Mouse (Mus musculus): Measurements from ENCODE around the gene Adat2. TPM values are rescaled to one million over a fixed set of nuclear protein-coding genes. Genes with fewer than 3 reads are reported as not detected.

Adat2 gene
- 1 to 10 TPM; 7.6 to 8.9 TPM for total RNA-seq (2021)

- DNase-seq (ENCODE audit: low spot score in 2 of 2) = peak; percentile 87 to 91
- intact Hi-C loops (cut with DNase I) = no loop called here
Measured at GRCm38 (mm10) chr10:13552646-13553497, at the start of gene Adat2, which contains the start of gene Pex3. TSS of gene Adat2 (plus strand) at chr10:13552894. TSS of gene Pex3 (minus strand) at chr10:13553142.

GRCm38 (mm10) chr10:13521857-13522256, 30.8 kb upstream of the Adat2 start:
- no peak for DNase-seq (ENCODE audit: low spot score in 2 of 2)
- intact Hi-C loops (cut with DNase I) = no loop called here

GRCm38 (mm10) chr10:13528155-13528554, 24.5 kb upstream of the Adat2 start:
- intact Hi-C loops (cut with DNase I) = no loop called here
- no peak for DNase-seq (ENCODE audit: low spot score in 2 of 2)

GRCm38 (mm10) chr10:13534751-13535150, 17.9 kb upstream of the Adat2 start:
- intact Hi-C loops (cut with DNase I) = no loop called here
- no peak for DNase-seq (ENCODE audit: low spot score in 2 of 2)

- DNase-seq (ENCODE audit: low spot score in 2 of 2) = no peak
- intact Hi-C loops (cut with DNase I) = no loop called here
Measured at GRCm38 (mm10) chr10:13536706-13537105, 16.0 kb upstream of the Adat2 start.

- no peak for DNase-seq (ENCODE audit: low spot score in 2 of 2)
- intact Hi-C loops (cut with DNase I) = no loop called here
Measured at GRCm38 (mm10) chr10:13539769-13540333, 12.8 kb upstream of the Adat2 start.

- intact Hi-C loops (cut with DNase I) = no loop called here
- DNase-seq (ENCODE audit: low spot score in 2 of 2) = no peak
Measured at GRCm38 (mm10) chr10:13541721-13542120, 11.0 kb upstream of the Adat2 start.

- intact Hi-C loops (cut with DNase I) = no loop called here
- no peak for DNase-seq (ENCODE audit: low spot score in 2 of 2)
Measured at GRCm38 (mm10) chr10:13553498-13553985, 848 bp downstream of the Adat2 start.

GRCm38 (mm10) chr10:13554316-13554715, 1.6 kb downstream of the Adat2 start:
- intact Hi-C loops (cut with DNase I) = no loop called here
- DNase-seq (ENCODE audit: low spot score in 2 of 2) = no peak

GRCm38 (mm10) chr10:13560014-13560674, 7.5 kb downstream of the Adat2 start:
- intact Hi-C loops (cut with DNase I) = loop anchor here (5.0 kb wide), 2 partner anchors 302 to 762 kb away; no protein-coding TSS in a partner anchor
- DNase-seq (ENCODE audit: low spot score in 2 of 2) = no peak

- peak; percentile 73 to 81 for DNase-seq (ENCODE audit: low spot score in 2 of 2)
- intact Hi-C loops (cut with DNase I) = loop anchor here (2.0 to 5.0 kb wide), 5 partner anchors 298 to 826 kb away; partner anchors contain the start of gene Hivep2
Measured at GRCm38 (mm10) chr10:13564364-13565079, 11.8 kb downstream of the Adat2 start.

- intact Hi-C loops (cut with DNase I) = loop anchor here (2.0 kb wide), 3 partner anchors 402 to 826 kb away; partner anchors contain the start of gene Hivep2
- no peak for DNase-seq (ENCODE audit: low spot score in 2 of 2)
Measured at GRCm38 (mm10) chr10:13565080-13565448, 12.4 kb downstream of the Adat2 start.

- intact Hi-C loops (cut with DNase I) = no loop called here
- DNase-seq (ENCODE audit: low spot score in 2 of 2) = no peak
Measured at GRCm38 (mm10) chr10:13566393-13566792, 13.7 kb downstream of the Adat2 start.

GRCm38 (mm10) chr10:13569818-13570217, 17.1 kb downstream of the Adat2 start:
- intact Hi-C loops (cut with DNase I) = no loop called here
- no peak for DNase-seq (ENCODE audit: low spot score in 2 of 2)

- intact Hi-C loops (cut with DNase I) = no loop called here
- DNase-seq (ENCODE audit: low spot score in 2 of 2) = no peak
Measured at GRCm38 (mm10) chr10:13570697-13571538, 18.2 kb downstream of the Adat2 start.

- no peak for DNase-seq (ENCODE audit: low spot score in 2 of 2)
- intact Hi-C loops (cut with DNase I) = no loop called here
Measured at GRCm38 (mm10) chr10:13572003-13572402, 19.3 kb downstream of the Adat2 start.

- intact Hi-C loops (cut with DNase I) = no loop called here
- peak in 1 of 2 experiments; percentile 67 for DNase-seq (ENCODE audit: low spot score in 2 of 2)
Measured at GRCm38 (mm10) chr10:13572410-13572809, 19.7 kb downstream of the Adat2 start.

GRCm38 (mm10) chr10:13577123-13577522, 24.4 kb downstream of the Adat2 start:
- intact Hi-C loops (cut with DNase I) = loop anchor here (5.0 kb wide), 1 partner anchor 285 kb away; no protein-coding TSS in a partner anchor
- no peak for DNase-seq (ENCODE audit: low spot score in 2 of 2)
